ENCODE assay signal across 15 mouse cellular contexts in genomic region chr9:36881615-36882014, GRCm38 (mm10). TPM values are rescaled to one million over a fixed set of nuclear protein-coding genes. Genes with fewer than 3 reads are reported as not detected.
DNase-seq lines count a peak whose midpoint lies in the region; ATAC-seq lines count a peak whose summit lies in the region.
"Had no signal": no experiment of that assay in that cellular context is flagged by ENCODE, and none has a peak within 500 bp of the region (broad histone marks: within the 10 kb centered on the region; RNA-seq: fewer than 3 reads in every experiment).

No protein-coding gene starts in this region.

- peak overlapping the region; percentile 77 for H3K27ac ChIP-seq in hindbrain, embryonic 12.5 days
- peak overlapping the region; percentile 87 for H3K27ac ChIP-seq in midbrain, embryonic 14.5 days (replicated peaks; ENCODE audit: low read depth, low read length)
- H3K27ac ChIP-seq: limb, embryonic 10.5 days; liver, embryonic 13.5 days had no signal

- H3K9me3 ChIP-seq in hindbrain, embryonic 12.5 days (replicated peaks): no peaks in the 10 kb centered on the region
- no peaks in the 10 kb centered on the region for H3K9me3 ChIP-seq in midbrain, embryonic 14.5 days (ENCODE audit: control insufficient read depth, low read length)
- H3K9me3 ChIP-seq: G1E; limb, embryonic 10.5 days; liver, embryonic 13.5 days had no signal

- no peaks in the 10 kb centered on the region for H3K27me3 ChIP-seq in hindbrain, embryonic 12.5 days
- no peaks in the 10 kb centered on the region for H3K27me3 ChIP-seq in midbrain, embryonic 14.5 days (ENCODE audit: control insufficient read depth, insufficient read depth, low read length)
- H3K27me3 ChIP-seq: liver, embryonic 13.5 days had no signal

- no peak overlapping the region for H3K4me3 ChIP-seq in hindbrain, embryonic 12.5 days
- H3K4me3 ChIP-seq in midbrain, embryonic 14.5 days (replicated peaks; ENCODE audit: low read depth, low read length): no peak overlapping the region
- H3K4me3 ChIP-seq: limb, embryonic 10.5 days; liver, embryonic 13.5 days had no signal

- H3K9ac ChIP-seq in hindbrain, embryonic 12.5 days: no peak overlapping the region
- no peak overlapping the region for H3K9ac ChIP-seq in midbrain, embryonic 14.5 days (replicated peaks; ENCODE audit: low read length)
- H3K9ac ChIP-seq: liver, embryonic 13.5 days had no signal

- DNase-seq in right cerebral cortex, adult 18-20 months: peak; percentile 33
- DNase-seq in right cerebral cortex, postnatal 36 days (ENCODE audit: low spot score in 2 of 2): no peak
- DNase-seq in midbrain, embryonic 14.5 days: peak; percentile 53
- DNase-seq in adrenal gland, postnatal 14 days: no peak
- DNase-seq in testis, postnatal 14 days (ENCODE audit: low spot score): no peak
- DNase-seq in adrenal gland, postnatal 36 days: no peak
- DNase-seq: cerebellum, adult 11 months; liver, embryonic 13.5 days had no signal

- peaks cover 21% of the 10 kb centered on the region for H3K4me1 ChIP-seq in hindbrain, embryonic 12.5 days
- peaks cover 19% of the 10 kb centered on the region for H3K4me1 ChIP-seq in midbrain, embryonic 14.5 days (ENCODE audit: control insufficient read depth, insufficient read depth, low read length)
- H3K4me1 ChIP-seq: limb, embryonic 10.5 days; liver, embryonic 13.5 days had no signal

- peaks cover 33% of the 10 kb centered on the region for H3K36me3 ChIP-seq in hindbrain, embryonic 12.5 days
- H3K36me3 ChIP-seq in midbrain, embryonic 14.5 days (ENCODE audit: control insufficient read depth, insufficient read depth, low read length): peaks cover 35% of the 10 kb centered on the region
- H3K36me3 ChIP-seq: G1E; limb, embryonic 10.5 days; liver, embryonic 13.5 days had no signal

- 47% methylated on average over 5 of the region's 5 CpGs for WGBS in hindbrain, embryonic 12.5 days
- WGBS in midbrain, embryonic 14.5 days: 44% methylated on average over 5 of the region's 5 CpGs

- ATAC-seq in hindbrain, embryonic 12.5 days (ENCODE audit: low FRiP score): peak; percentile 64
- ATAC-seq in midbrain, embryonic 14.5 days (ENCODE audit: low FRiP score, low TSS enrichment): peak; percentile 44
- no peak for ATAC-seq in megakaryocyte-erythroid progenitor cell, adult 5-6 weeks (replicated peaks; ENCODE audit: low FRiP score, low TSS enrichment, poor library complexity, severe bottlenecking)
- ATAC-seq: lung, postnatal 0 days had no signal

- H3K4me2 ChIP-seq in hindbrain, embryonic 12.5 days (replicated peaks): no peak overlapping the region
- peak overlapping the region; percentile 7; the same call in 1 of the 2 replicates for H3K4me2 ChIP-seq in midbrain, embryonic 14.5 days (ENCODE audit: low read length)
- H3K4me2 ChIP-seq: liver, embryonic 13.5 days had no signal

RNA-seq across cellular contexts. Expression of gene Fez1, which starts 60.0 kb away (rescaled TPM):
- 386 and 387 TPM in 2 replicates for polyA plus RNA-seq in hindbrain, embryonic 12.5 days (2016; fragmentation: Nextera tagmentation; extraction: Ambion mirVana)
- 576 and 626 TPM in 2 replicates for polyA plus RNA-seq in midbrain, embryonic 14.5 days (2014; fragmentation: Nextera tagmentation; extraction: Ambion mirVana)
- 4.9 and 11.2 TPM in 2 replicates for total RNA-seq in adrenal gland, postnatal 14 days (2021)
- not detected in 2 replicates for total RNA-seq in megakaryocyte-erythroid progenitor cell, adult 5-6 weeks (2014; fragmentation: Nextera tagmentation)
- not detected in 2 replicates for total RNA-seq in megakaryocyte-erythroid progenitor cell, adult 5-6 weeks (2017)
- 1 to 10 TPM; 3.6 TPM for total RNA-seq in adrenal gland, postnatal 36 days (2021)
- total RNA-seq: common myeloid progenitor, adult 5-6 weeks; monocyte, adult 5-6 weeks had no signal
- polyA plus RNA-seq: G1E had no signal

Comparison
In these comparisons a context has a peak if more than half of its experiments do, and no peak if none do; other contexts are left out.
1. DNase-seq: peak in right cerebral cortex, adult 18-20 months (single experiment) and midbrain, embryonic 14.5 days (single experiment); none in right cerebral cortex, postnatal 36 days (0 of 2), adrenal gland, postnatal 14 days (single experiment), testis, postnatal 14 days (single experiment) and adrenal gland, postnatal 36 days (0 of 2).